Mouse (Mus musculus): ENCODE results near the gene Pdgfc. TPM values are rescaled to one million over a fixed set of nuclear protein-coding genes. Genes with fewer than 3 reads are reported as not detected.

The Pdgfc gene
- polyA plus RNA-seq (2015; fragmentation: Illumina TruSeq; extraction: RNeasy Lipid Tissue Mini Kit (QIAGEN cat#74804); ENCODE audit: insufficient read depth, low replicate concordance), result 3.6 TPM

DNA sequence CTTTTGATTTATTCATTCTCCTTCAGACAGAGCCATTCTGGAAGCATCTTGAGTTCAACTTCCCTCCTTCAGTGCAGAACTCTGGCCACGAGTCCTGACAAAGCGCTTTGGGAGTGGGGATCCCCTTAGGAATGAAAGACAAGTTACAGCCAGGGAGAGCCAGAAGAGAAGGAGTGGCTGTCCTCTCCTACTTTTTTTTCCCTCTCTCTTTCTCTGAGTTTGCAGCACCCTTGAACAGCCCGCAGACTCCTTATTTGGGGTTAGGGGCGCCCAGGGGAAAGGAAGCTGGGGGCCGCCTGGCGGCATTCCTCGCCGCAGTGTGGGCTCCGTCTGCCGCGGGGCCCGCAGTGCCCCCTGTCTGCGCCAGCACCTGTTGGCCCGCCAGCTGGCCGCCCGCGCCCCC is at the start of gene Pdgfc:
Gene Pdgfc (plus strand): TSS at position 266 of the 403 bp plus-strand sequence.

Other genes with a start within 250 kb of the Pdgfc start
- gene Gria2, start 233.6 kb upstream of the Pdgfc start, polyA plus RNA-seq (2015; fragmentation: Illumina TruSeq; extraction: RNeasy Lipid Tissue Mini Kit (QIAGEN cat#74804); ENCODE audit: insufficient read depth, low replicate concordance), result 0.29 TPM
- gene Glrb, start 122.8 kb upstream of the Pdgfc start, polyA plus RNA-seq (2015; fragmentation: Illumina TruSeq; extraction: RNeasy Lipid Tissue Mini Kit (QIAGEN cat#74804); ENCODE audit: insufficient read depth, low replicate concordance), result not detected

All from spleen, adult 10 weeks (tissue).